Mouse (Mus musculus) gastrocnemius, postnatal 14 days (tissue): ENCODE data around the gene Maob. TPM values are rescaled to one million over a fixed set of nuclear protein-coding genes. Genes with fewer than 3 reads are reported as not detected.

ENCODE experiments used
- DNase-seq: peaks from one replicate; pipeline ENCODE4 v3.0.0; 2021; ENCODE audit warnings: mixed read lengths
- intact Hi-C: fragments of 180-260 bp; cut with DNase I; formaldehyde crosslinking; loops from one replicate; pipeline ENCODE4 v1.15.1; 2025; ENCODE audit warnings: low total_unique reads
- long read RNA-seq, 2 experiments: library from polyadenylated mRNA; stranded (forward); transcript quantifications; one replicate each; pipeline ENCODE4 v2.0.0; 2021
- total RNA-seq, 2 experiments: library from RNA; stranded (reverse); gene quantifications; 2 replicates each; pipeline ENCODE4 v1.2.3; 2021

Maob gene
- total RNA-seq: 1 to 10 TPM; 1.7 to 2.1 TPM
- long read RNA-seq, experiment 1, transcript Maob-201 (15 exons, 2,411 nt): major isoform, 5 of 5 reads
- long read RNA-seq, experiment 1, partial matches to known transcripts: 0 of 5 reads
- long read RNA-seq, experiment 1, other reads (novel, unspliced or antisense): 0 of 5 reads
- long read RNA-seq, experiment 2, partial matches to known transcripts: 0 of 1 reads
- long read RNA-seq, experiment 2, other reads (novel, unspliced or antisense): 0 of 1 reads

GRCm38 (mm10) chrX:16817261-16817769, at the start of gene Maob:
Maob (minus strand) TSS chrX:16817366.
- peak; percentile 22 for DNase-seq
- intact Hi-C loops: no loop called here

- no peak for DNase-seq
- intact Hi-C loops: no loop called here
These were observed 43.1 kb upstream of the Maob start for GRCm38 (mm10) chrX:16860244-16860643.

GRCm38 (mm10) chrX:16846034-16846433, 28.9 kb upstream of the Maob start:
- intact Hi-C loops: no loop called here

GRCm38 (mm10) chrX:16841443-16841842, 24.3 kb upstream of the Maob start:
- intact Hi-C loops: no loop called here
- DNase-seq: no peak

More at GRCm38 (mm10) chrX:16846034-16846433, 28.9 kb upstream of the Maob start:
- DNase-seq: no peak

GRCm38 (mm10) chrX:16837293-16837692, 20.1 kb upstream of the Maob start:
- no peak for DNase-seq
- intact Hi-C loops: no loop called here

GRCm38 (mm10) chrX:16836488-16837082, 19.4 kb upstream of the Maob start:
- DNase-seq: no peak
- intact Hi-C loops: no loop called here

- no peak for DNase-seq
- intact Hi-C loops: no loop called here
These were observed 8.9 kb upstream of the Maob start for GRCm38 (mm10) chrX:16826028-16826427.

GRCm38 (mm10) chrX:16815965-16816364, 1.2 kb downstream of the Maob start:
- DNase-seq: no peak
- intact Hi-C loops: no loop called here

GRCm38 (mm10) chrX:16812080-16812479, 5.1 kb downstream of the Maob start:
- intact Hi-C loops: no loop called here
- no peak for DNase-seq

GRCm38 (mm10) chrX:16767453-16767852, 49.7 kb downstream of the Maob start:
- intact Hi-C loops: no loop called here
- DNase-seq: no peak

- intact Hi-C loops: no loop called here
- no peak for DNase-seq
These were observed 51.0 kb downstream of the Maob start for GRCm38 (mm10) chrX:16766156-16766555.

GRCm38 (mm10) chrX:16761430-16761829, 55.7 kb downstream of the Maob start:
- intact Hi-C loops: no loop called here
- DNase-seq: no peak

- no peak for DNase-seq
- intact Hi-C loops: no loop called here
These were observed 62.4 kb downstream of the Maob start for GRCm38 (mm10) chrX:16754761-16755160.

GRCm38 (mm10) chrX:16748932-16749331, 68.2 kb downstream of the Maob start:
- intact Hi-C loops: no loop called here
- no peak for DNase-seq

GRCm38 (mm10) chrX:16714033-16714432, 103.1 kb downstream of the Maob start:
- intact Hi-C loops: no loop called here
- no peak for DNase-seq

- DNase-seq: no peak
- intact Hi-C loops: no loop called here
These were observed 111.1 kb downstream of the Maob start for GRCm38 (mm10) chrX:16706094-16706493.

Other genes starting within 250 kb of the Maob start
- 1 to 10 TPM; 4.9 to 5.1 TPM for gene Maoa, start 197.7 kb downstream of the Maob start, total RNA-seq
- under 1 TPM in 1 of 2 experiments, not detected in 1; 0.21 TPM for gene Ndp, start 94.4 kb upstream of the Maob start, total RNA-seq